Mouse (Mus musculus): ENCODE results near the gene Trmt1. TPM values are rescaled to one million over a fixed set of nuclear protein-coding genes. Genes with fewer than 3 reads are reported as not detected.
A peak's percentile ranks its signal among the peaks of the same experiment; 100 is the strongest.

The Trmt1 gene
- polyA plus RNA-seq, 1 experiment from 2014 or later: 57.8 TPM

DNA sequence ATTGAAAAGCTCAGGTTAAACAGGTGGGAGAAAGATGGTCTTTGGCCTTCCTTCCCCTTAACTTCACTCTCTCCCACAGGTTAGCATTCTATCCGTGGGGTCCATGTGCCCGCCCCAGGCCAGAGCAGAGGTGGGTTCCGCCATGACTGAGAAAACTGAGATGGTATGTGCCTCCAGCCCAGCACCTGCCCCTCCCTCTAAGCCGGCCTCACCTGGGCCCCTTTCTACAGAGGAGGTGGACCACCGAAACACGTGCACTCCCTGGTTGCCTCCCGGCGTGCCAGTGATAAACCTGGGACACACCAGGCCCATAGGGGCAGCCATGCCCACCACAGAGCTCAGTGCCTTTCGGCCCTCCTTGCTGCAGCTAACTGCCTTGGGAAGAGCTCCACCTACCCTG lies 16.5 kb downstream of the Trmt1 start:
- Histone ChIP-seq H3K36me3 (peaks cover 27% of the 10 kb centered on the region), H3K4me3 (peak overlapping the region; percentile 48), H3K4me1 (replicated peaks) (peaks cover 47% of the 10 kb centered on the region), H3K27me3 (ENCODE audit: insufficient read depth, poor library complexity, severe bottlenecking) (peaks cover 83% of the 10 kb centered on the region), H3K27ac (peak overlapping the region; percentile 36; the same call in 1 of the 2 replicates), H3K9me3 (no peaks in the 10 kb centered on the region)
- 77% methylated on average over 9 of the region's 9 CpGs for WGBS
- no peak for DNase-seq (ENCODE audit: low spot score)

DNA sequence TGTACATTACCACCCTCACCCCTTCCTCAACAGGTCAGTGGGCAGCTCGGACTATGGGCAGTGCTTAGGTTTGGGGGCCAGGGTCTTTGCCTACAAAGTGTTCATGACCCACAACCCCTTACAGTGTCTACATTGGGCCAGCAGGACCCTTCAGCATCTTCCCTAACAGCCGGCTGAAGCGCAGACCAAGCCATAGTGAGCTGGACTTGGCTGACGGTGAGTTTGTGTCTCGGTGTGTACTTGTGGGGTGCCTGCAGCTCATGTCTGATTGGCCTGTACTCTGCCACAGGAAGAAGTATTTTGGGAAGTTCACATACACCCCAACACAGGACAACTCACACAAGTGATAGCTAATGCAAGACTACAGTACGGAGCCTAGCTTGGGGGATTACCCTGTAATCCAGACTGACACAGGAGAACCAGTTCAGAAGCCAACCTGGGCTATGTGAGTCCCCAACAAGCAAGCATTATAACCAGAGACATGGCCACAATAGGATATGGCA lies 16.9 kb downstream of the Trmt1 start:
- 78% methylated on average over 6 of the region's 6 CpGs for WGBS
- Histone ChIP-seq H3K27ac (peak overlapping the region; percentile 36; the same call in 1 of the 2 replicates), H3K4me1 (replicated peaks) (peaks cover 51% of the 10 kb centered on the region), H3K36me3 (peaks cover 23% of the 10 kb centered on the region), H3K27me3 (ENCODE audit: insufficient read depth, poor library complexity, severe bottlenecking) (peaks cover 87% of the 10 kb centered on the region), H3K4me3 (peak overlapping the region; percentile 48), H3K9me3 (no peaks in the 10 kb centered on the region)
- no peak for DNase-seq (ENCODE audit: low spot score)

GRCm38 (mm10) chr8:84703466-84704249 lies 17.6 kb downstream of the Trmt1 start:
- Histone ChIP-seq H3K4me1 (replicated peaks) (peaks cover 58% of the 10 kb centered on the region), H3K27ac (peak overlapping the region; percentile 71), H3K36me3 (peaks cover 16% of the 10 kb centered on the region), H3K27me3 (ENCODE audit: insufficient read depth, poor library complexity, severe bottlenecking) (peaks cover 94% of the 10 kb centered on the region), H3K4me3 (peak overlapping the region; percentile 48), H3K9me3 (no peaks in the 10 kb centered on the region)
- 10% methylated on average over 38 of the region's 38 CpGs for WGBS
- no peak for DNase-seq (ENCODE audit: low spot score)

GRCm38 (mm10) chr8:84704356-84704755 lies 18.2 kb downstream of the Trmt1 start:
- peak overlapping the region; percentile 48 for H3K4me3 ChIP-seq
- peak; percentile 83 for DNase-seq (ENCODE audit: low spot score)
- no peaks in the 10 kb centered on the region for H3K9me3 ChIP-seq
- peaks cover 65% of the 10 kb centered on the region for H3K4me1 ChIP-seq (replicated peaks)
- 0% methylated on average over 16 of the region's 16 CpGs for WGBS
- H3K27me3 ChIP-seq (ENCODE audit: insufficient read depth, poor library complexity, severe bottlenecking): peaks cover 99% of the 10 kb centered on the region
- peaks cover 9% of the 10 kb centered on the region for H3K36me3 ChIP-seq
- peak overlapping the region; percentile 71 for H3K27ac ChIP-seq

- H3K4me1 ChIP-seq (replicated peaks): peaks cover 69% of the 10 kb centered on the region
- peak overlapping the region; percentile 17; the same call in 1 of the 2 replicates for H3K27ac ChIP-seq
- 2% methylated on average over 60 of the region's 61 CpGs for WGBS
- peaks cover 2% of the 10 kb centered on the region; the same call in 1 of the 2 replicates for H3K36me3 ChIP-seq
- H3K4me3 ChIP-seq: peak overlapping the region; percentile 48
- DNase-seq (ENCODE audit: low spot score): no peak
- H3K9me3 ChIP-seq: no peaks in the 10 kb centered on the region
- H3K27me3 ChIP-seq (ENCODE audit: insufficient read depth, poor library complexity, severe bottlenecking): peaks cover 99% of the 10 kb centered on the region
Observed at GRCm38 (mm10) chr8:84704867-84705831, 19.0 kb downstream of the Trmt1 start.

- WGBS: 2% methylated on average over 12 of the region's 12 CpGs
- Histone ChIP-seq H3K27ac (no peak overlapping the region), H3K9me3 (no peaks in the 10 kb centered on the region), H3K4me1 (replicated peaks) (peaks cover 71% of the 10 kb centered on the region), H3K36me3 (no peaks in the 10 kb centered on the region), H3K27me3 (ENCODE audit: insufficient read depth, poor library complexity, severe bottlenecking) (peaks cover 99% of the 10 kb centered on the region), H3K4me3 (peak overlapping the region; percentile 48; the same call in 1 of the 2 replicates)
- no peak for DNase-seq (ENCODE audit: low spot score)
Observed at GRCm38 (mm10) chr8:84705960-84706359, 19.9 kb downstream of the Trmt1 start.

DNA sequence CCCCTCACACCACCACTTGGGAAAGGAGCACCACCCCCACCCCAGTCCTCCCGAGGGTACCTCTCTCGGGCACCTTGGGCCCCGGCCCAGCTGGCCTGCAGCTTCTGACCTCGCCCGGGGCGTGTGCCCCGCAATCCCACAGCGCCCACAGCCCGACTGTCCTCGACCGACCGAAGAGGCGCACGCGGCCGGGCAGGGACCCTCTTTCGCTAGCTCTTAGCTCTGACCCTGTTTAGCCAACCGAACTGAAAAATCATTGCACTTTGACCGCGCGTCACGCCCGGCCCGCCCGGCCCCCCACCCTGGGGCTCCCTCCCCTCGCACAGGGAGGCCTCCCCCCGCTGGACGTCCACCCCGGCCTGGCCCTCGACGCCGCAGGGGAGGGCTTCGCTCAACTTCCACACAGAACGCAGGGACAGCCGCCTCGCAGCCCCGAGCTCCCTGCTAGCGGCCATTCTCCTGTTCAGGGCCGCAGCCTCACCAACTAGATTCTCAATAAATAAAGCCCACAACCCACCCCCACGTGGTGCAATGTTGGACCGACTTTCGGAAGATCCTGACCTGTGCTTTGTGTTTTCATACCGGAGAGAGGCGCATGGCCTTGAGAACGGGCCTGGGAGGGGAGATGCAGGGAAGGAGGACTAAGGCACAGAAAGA lies 20.6 kb downstream of the Trmt1 start:
- H3K27ac ChIP-seq: peak overlapping the region; percentile 67
- H3K36me3 ChIP-seq: no peaks in the 10 kb centered on the region
- H3K4me1 ChIP-seq (replicated peaks): peaks cover 71% of the 10 kb centered on the region
- no peaks in the 10 kb centered on the region for H3K9me3 ChIP-seq
- H3K27me3 ChIP-seq (ENCODE audit: insufficient read depth, poor library complexity, severe bottlenecking): peaks cover 99% of the 10 kb centered on the region
- 1% methylated on average over 45 of the region's 45 CpGs for WGBS
- no peak for DNase-seq (ENCODE audit: low spot score)
- H3K4me3 ChIP-seq: peak overlapping the region; percentile 40

GRCm38 (mm10) chr8:84707267-84707883 lies 21.3 kb downstream of the Trmt1 start:
- peak overlapping the region; percentile 67 for H3K27ac ChIP-seq
- peak overlapping the region; percentile 40 for H3K4me3 ChIP-seq
- under 1% methylated on average over 22 of the region's 22 CpGs for WGBS
- no peak for DNase-seq (ENCODE audit: low spot score)
- H3K4me1 ChIP-seq (replicated peaks): peaks cover 77% of the 10 kb centered on the region
- no peaks in the 10 kb centered on the region for H3K36me3 ChIP-seq
- H3K27me3 ChIP-seq (ENCODE audit: insufficient read depth, poor library complexity, severe bottlenecking): peaks cover 99% of the 10 kb centered on the region
- H3K9me3 ChIP-seq: no peaks in the 10 kb centered on the region

- DNase-seq (ENCODE audit: low spot score): no peak
- WGBS: 1% methylated on average over 15 of the region's 15 CpGs
- Histone ChIP-seq H3K27me3 (ENCODE audit: insufficient read depth, poor library complexity, severe bottlenecking) (peaks cover 99% of the 10 kb centered on the region), H3K4me1 (replicated peaks) (peaks cover 84% of the 10 kb centered on the region), H3K9me3 (no peaks in the 10 kb centered on the region), H3K27ac (peak overlapping the region; percentile 67; the same call in 1 of the 2 replicates), H3K36me3 (no peaks in the 10 kb centered on the region), H3K4me3 (peak overlapping the region; percentile 40)
Observed at GRCm38 (mm10) chr8:84708071-84708541, 22.0 kb downstream of the Trmt1 start.

- DNase-seq (ENCODE audit: low spot score): peak; percentile 89
- Histone ChIP-seq H3K27ac (peak overlapping the region; percentile 35; the same call in 1 of the 2 replicates), H3K4me1 (replicated peaks) (peaks cover 84% of the 10 kb centered on the region), H3K9me3 (no peaks in the 10 kb centered on the region), H3K4me3 (peak overlapping the region; percentile 23), H3K27me3 (ENCODE audit: insufficient read depth, poor library complexity, severe bottlenecking) (peaks cover 99% of the 10 kb centered on the region), H3K36me3 (no peaks in the 10 kb centered on the region)
- WGBS: 8% methylated on average over 12 of the region's 12 CpGs
Observed at GRCm38 (mm10) chr8:84708774-84709475, 22.8 kb downstream of the Trmt1 start.

- no peak for DNase-seq (ENCODE audit: low spot score)
- H3K27ac ChIP-seq: no peak overlapping the region; the same call in 1 of the 2 replicates
- H3K4me1 ChIP-seq (replicated peaks): peaks cover 84% of the 10 kb centered on the region
- H3K9me3 ChIP-seq: no peaks in the 10 kb centered on the region
- H3K36me3 ChIP-seq: no peaks in the 10 kb centered on the region
- 89% methylated on average over 1 of the region's 1 CpGs for whole genome bisulfite sequencing
- H3K4me3 ChIP-seq: no peak overlapping the region
- peaks cover 99% of the 10 kb centered on the region for H3K27me3 ChIP-seq (ENCODE audit: insufficient read depth, poor library complexity, severe bottlenecking)
Observed at GRCm38 (mm10) chr8:84709931-84710330, 23.8 kb downstream of the Trmt1 start.

Measured in hindbrain, embryonic 10.5 days (tissue).